Mouse (Mus musculus) cerebellum, adult 2 months (tissue): ENCODE measurements around the gene Kcnip1. TPM values are rescaled to one million over a fixed set of nuclear protein-coding genes. Genes with fewer than 3 reads are reported as not detected.

ENCODE experiments used
- DNase-seq, 2 experiments: peaks; one replicate each; pipeline ENCODE4 v3.0.0; 2021
- H3K27ac ChIP-seq: fragments of 200-500 bp; 2 replicates; pipeline ENCODE4 v1.5.1; 2012; ENCODE audit warnings: low read length, control low read depth, inconsistent platforms; ENCODE audit not compliant: insufficient read depth
- H3K27me3 ChIP-seq: fragments of 200-500 bp; 2 replicates; pipeline ENCODE4 v1.6.1; 2012; ENCODE audit warnings: inconsistent platforms, mild to moderate bottlenecking, low read length, moderate library complexity; ENCODE audit not compliant: control insufficient read depth, insufficient read depth
- H3K4me1 ChIP-seq: fragments of 200-500 bp; 2 replicates; pipeline ENCODE4 v1.6.1; 2011; ENCODE audit warnings: low read length; ENCODE audit not compliant: control insufficient read depth, insufficient read depth
- H3K4me3 ChIP-seq: fragments of 200-500 bp; replicated peaks from 2 replicates; pipeline ENCODE3; 2011; ENCODE audit warnings: mild to moderate bottlenecking, low read depth, low read length, control low read depth; ENCODE audit not compliant: insufficient read depth
- CTCF ChIP-seq: fragments of 200-500 bp; IDR thresholded peaks from 2 replicates; pipeline ENCODE4 v1.5.1; 2011; ENCODE audit warnings: low read depth, mild to moderate bottlenecking, control low read depth, low read length, moderate library complexity, borderline replicate concordance; ENCODE audit not compliant: insufficient read depth
- POLR2A ChIP-seq: fragments of 200-500 bp; IDR thresholded peaks from 2 replicates; pipeline ENCODE4 v1.6.1; 2011; ENCODE audit warnings: low read length, control low read depth, borderline replicate concordance; ENCODE audit not compliant: insufficient read depth
- WGBS: fragments of 180-500 bp; shearing (Covaris S2); methylation state at CpG from one replicate; pipeline ENCODE4 v1.1.7; 2018; 5-methylcytosine and 5-hydroxymethylcytosine counted together
- polyA plus RNA-seq: library from polyadenylated mRNA; depleted of rRNA; stranded (reverse); fragments of >200 nt; gene quantifications from 2 replicates; pipeline ENCODE4 v1.2.3, GENCODE M21; 2012

Kcnip1 gene
- polyA plus RNA-seq, 1 experiment, result 78.8 TPM

DNA sequence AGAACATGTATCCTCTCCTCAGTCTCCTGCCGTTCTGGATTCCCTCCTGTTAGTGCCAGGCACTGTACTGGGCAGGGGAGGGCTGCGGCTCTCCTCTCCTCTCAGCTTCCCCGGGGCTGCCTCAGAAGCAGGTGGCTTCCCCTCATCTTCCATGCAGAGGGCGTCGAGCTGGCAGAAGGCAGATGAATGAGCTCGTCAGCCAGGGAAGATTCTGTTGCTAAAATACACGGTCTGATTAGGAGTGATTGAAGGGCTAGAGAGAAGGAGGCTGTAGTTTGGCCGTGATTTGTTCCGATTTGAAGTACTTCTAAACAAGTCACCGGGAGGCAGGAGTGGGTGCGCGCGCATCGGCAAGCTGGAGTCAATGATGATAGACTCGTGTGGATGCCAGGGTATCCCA lies 236.3 kb downstream of the Kcnip1 start:
- 35% methylated on average over 15 of the region's 15 CpGs for WGBS
- no peak overlapping the region for H3K4me3 ChIP-seq

GRCm38 (mm10) chr11:33752431-33752873 lies 240.5 kb downstream of the Kcnip1 start:
- no peak for TF ChIP-seq POLR2A
- TF ChIP-seq CTCF, result no peak
- DNase-seq, result no peak
- H3K4me1 ChIP-seq, result peaks cover 10% of the 10 kb centered on the region
- no peak overlapping the region for H3K27ac ChIP-seq
- 55% methylated on average over 4 of the region's 4 CpGs for WGBS
- no peaks in the 10 kb centered on the region for H3K27me3 ChIP-seq
- no peak overlapping the region for H3K4me3 ChIP-seq

More for the DNA sequence above, 236.3 kb downstream of the Kcnip1 start:
- Histone ChIP-seq H3K4me1 (peaks cover under 1% of the 10 kb centered on the region), H3K27me3 (no peaks in the 10 kb centered on the region), H3K27ac (no peak overlapping the region)
- TF ChIP-seq CTCF, result no peak
- TF ChIP-seq POLR2A, result no peak
- DNase-seq, result no peak

DNA sequence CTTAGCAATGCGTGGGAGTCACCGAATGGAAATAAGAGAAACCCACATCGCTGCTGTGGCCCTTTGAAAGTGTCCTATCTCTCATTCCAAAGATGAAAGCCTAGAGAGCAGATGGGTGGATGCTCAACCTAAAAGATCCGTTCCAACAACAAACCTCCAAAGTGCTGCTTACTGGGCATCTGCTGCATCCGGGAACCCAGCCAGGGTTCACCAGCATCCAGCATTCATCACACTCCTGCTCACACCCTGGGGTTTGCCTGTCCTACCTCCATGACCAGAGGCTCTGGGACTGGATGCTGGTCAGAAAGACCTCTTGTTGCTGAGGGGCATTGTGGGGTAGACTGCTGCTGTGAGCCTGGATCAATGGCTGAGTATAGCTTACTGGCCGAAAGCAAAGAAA lies 241.4 kb downstream of the Kcnip1 start:
- DNase-seq, result peak; percentile 29 to 40
- TF ChIP-seq POLR2A, result no peak
- no peak for TF ChIP-seq CTCF
- H3K4me3 ChIP-seq, result no peak overlapping the region
- H3K27ac ChIP-seq, result no peak overlapping the region
- no peaks in the 10 kb centered on the region for H3K27me3 ChIP-seq
- H3K4me1 ChIP-seq, result peaks cover 16% of the 10 kb centered on the region
- 23% methylated on average over 6 of the region's 6 CpGs for WGBS

DNA sequence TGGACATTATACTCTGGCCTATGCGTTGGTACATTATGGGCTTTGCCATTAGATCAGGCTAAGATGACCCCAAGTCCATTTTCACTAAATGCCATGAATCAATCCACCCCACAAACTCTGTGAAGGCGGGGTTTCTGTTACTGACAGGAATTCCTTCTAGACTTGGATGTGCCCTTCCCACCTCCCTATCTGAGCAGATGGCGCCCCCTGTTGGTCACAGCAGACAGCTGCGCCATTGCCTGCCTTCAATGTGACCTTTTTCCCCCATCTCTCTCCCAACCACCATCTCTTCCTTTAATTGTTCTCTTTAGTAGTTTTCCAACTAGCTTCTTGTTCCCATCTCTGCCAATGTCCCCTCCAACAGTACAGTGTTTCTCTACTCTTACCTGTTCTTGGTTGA lies 243.0 kb downstream of the Kcnip1 start:
- no peaks in the 10 kb centered on the region for H3K27me3 ChIP-seq
- no peak overlapping the region for H3K4me3 ChIP-seq
- TF ChIP-seq POLR2A (no peak), CTCF (peak; percentile 25; the same call in 1 of the 2 replicates)
- 83% methylated on average over 4 of the region's 4 CpGs for WGBS
- DNase-seq, result no peak
- H3K27ac ChIP-seq, result no peak overlapping the region
- peaks cover 16% of the 10 kb centered on the region for H3K4me1 ChIP-seq

DNA sequence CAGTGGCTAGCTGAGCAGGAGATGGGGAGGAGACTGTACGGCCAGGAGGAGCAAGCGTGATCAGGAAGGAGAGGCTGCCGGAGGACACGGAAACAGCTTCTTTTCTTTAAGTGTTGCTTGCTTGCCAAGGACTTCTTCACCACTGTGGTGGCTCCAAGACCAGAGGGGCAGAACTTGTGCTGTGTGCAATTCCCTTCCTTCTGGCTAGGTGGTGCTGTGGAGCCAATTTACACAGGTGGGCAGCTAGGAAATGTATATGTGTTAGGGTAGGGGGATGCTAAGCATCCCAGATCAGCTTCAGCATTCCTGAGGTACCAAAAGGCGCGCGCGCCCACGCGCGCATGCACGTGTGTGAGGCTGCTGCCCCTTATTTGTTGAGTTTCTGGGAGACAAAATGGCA lies 243.5 kb downstream of the Kcnip1 start:
- Histone ChIP-seq H3K4me3 (no peak overlapping the region), H3K27ac (no peak overlapping the region), H3K27me3 (no peaks in the 10 kb centered on the region), H3K4me1 (peaks cover 16% of the 10 kb centered on the region)
- no peak for DNase-seq
- WGBS, result 96% methylated on average over 12 of the region's 12 CpGs
- TF ChIP-seq POLR2A (no peak), CTCF (peak; percentile 36; the same call in 1 of the 2 replicates)

- Histone ChIP-seq H3K4me3 (no peak overlapping the region), H3K4me1 (peaks cover 16% of the 10 kb centered on the region), H3K27me3 (no peaks in the 10 kb centered on the region), H3K27ac (no peak overlapping the region)
- 61% methylated on average over 5 of the region's 5 CpGs for WGBS
- TF ChIP-seq POLR2A, result no peak
- DNase-seq, result no peak
Observed at GRCm38 (mm10) chr11:33748754-33749153, 244.2 kb downstream of the Kcnip1 start.

DNA sequence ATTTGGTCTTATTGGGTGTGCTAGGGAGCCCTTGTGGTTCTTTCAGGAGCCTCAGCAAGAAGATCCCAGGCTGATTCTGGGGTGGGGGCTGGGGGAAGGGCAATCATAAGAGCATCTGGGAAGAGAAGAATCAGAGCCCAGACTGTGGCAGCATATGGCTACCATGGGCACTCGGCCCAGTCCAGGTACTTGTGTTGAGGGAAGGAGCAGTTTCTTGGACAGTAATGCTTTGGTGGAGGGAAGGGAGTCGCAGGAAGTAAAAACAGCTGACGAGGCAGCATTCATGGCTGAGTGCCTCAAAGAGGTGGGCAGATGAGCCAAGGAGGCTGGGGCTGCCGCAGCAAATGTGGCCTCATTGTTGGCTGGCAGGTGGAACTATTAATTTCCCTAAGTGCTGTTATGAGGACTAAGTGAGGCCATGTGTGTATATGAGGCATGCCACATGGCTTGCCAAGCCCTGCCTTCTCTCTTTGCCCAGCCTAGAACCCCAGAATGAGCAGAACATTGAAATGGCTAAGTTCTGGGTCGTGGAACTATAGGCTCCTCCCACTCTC lies 245.5 kb downstream of the Kcnip1 start:
- Histone ChIP-seq H3K4me1 (peaks cover 16% of the 10 kb centered on the region), H3K4me3 (no peak overlapping the region), H3K27ac (no peak overlapping the region), H3K27me3 (no peaks in the 10 kb centered on the region)
- DNase-seq, result peak; percentile 65 to 76
- WGBS, result 16% methylated on average over 5 of the region's 5 CpGs
- TF ChIP-seq CTCF (no peak), POLR2A (no peak)

- Histone ChIP-seq H3K27me3 (no peaks in the 10 kb centered on the region), H3K4me3 (no peak overlapping the region), H3K27ac (no peak overlapping the region), H3K4me1 (peaks cover 13% of the 10 kb centered on the region)
- TF ChIP-seq CTCF (no peak), POLR2A (no peak)
- WGBS, result 64% methylated on average over 3 of the region's 3 CpGs
- no peak for DNase-seq
Observed at GRCm38 (mm10) chr11:33746402-33746801, 246.6 kb downstream of the Kcnip1 start.
